Mouse (Mus musculus): ENCODE data around the gene Gm10643.

Gene Gm10643

GRCm38 (mm10) chr8:84039050-84039449 lies 25.9 kb downstream of the Gm10643 start:
- DNase-seq (ENCODE audit: low spot score) = no peak

- no peak for DNase-seq (ENCODE audit: low spot score)
Observed at GRCm38 (mm10) chr8:84038015-84038414, 26.9 kb downstream of the Gm10643 start.

- no peak for DNase-seq (ENCODE audit: low spot score)
Observed at GRCm38 (mm10) chr8:84032777-84033176, 32.2 kb downstream of the Gm10643 start.

- no peak for DNase-seq (ENCODE audit: low spot score)
Observed at GRCm38 (mm10) chr8:84029272-84029671, 35.7 kb downstream of the Gm10643 start.

GRCm38 (mm10) chr8:84027449-84027848 lies 37.5 kb downstream of the Gm10643 start:
- no peak for DNase-seq (ENCODE audit: low spot score)

GRCm38 (mm10) chr8:84025863-84026262 lies 39.1 kb downstream of the Gm10643 start:
- no peak for DNase-seq (ENCODE audit: low spot score)

GRCm38 (mm10) chr8:84024171-84024570 lies 40.8 kb downstream of the Gm10643 start:
- DNase-seq (ENCODE audit: low spot score) = no peak

- DNase-seq (ENCODE audit: low spot score) = no peak
Observed at GRCm38 (mm10) chr8:84023631-84024030, 41.3 kb downstream of the Gm10643 start.

- DNase-seq (ENCODE audit: low spot score) = no peak
Observed at GRCm38 (mm10) chr8:84023085-84023484, 41.9 kb downstream of the Gm10643 start.

- no peak for DNase-seq (ENCODE audit: low spot score)
Observed at GRCm38 (mm10) chr8:84021569-84021968, 43.4 kb downstream of the Gm10643 start.

GRCm38 (mm10) chr8:84021096-84021495 lies 43.8 kb downstream of the Gm10643 start, which contains the start of gene Palm3:
TSS of gene Palm3 (plus strand) at chr8:84021471.
- no peak for DNase-seq (ENCODE audit: low spot score)

- no peak for DNase-seq (ENCODE audit: low spot score)
Observed at GRCm38 (mm10) chr8:84019738-84020137, 45.2 kb downstream of the Gm10643 start.

- DNase-seq (ENCODE audit: low spot score) = no peak
Observed at GRCm38 (mm10) chr8:84015833-84016232, 49.1 kb downstream of the Gm10643 start.
